Mouse (Mus musculus): ENCODE data around the gene Dop1b. TPM values are rescaled to one million over a fixed set of nuclear protein-coding genes. Genes with fewer than 3 reads are reported as not detected.
A peak's percentile ranks its signal among the peaks of the same experiment; 100 is the strongest.

Dop1b gene
- polyA plus RNA-seq, 1 experiment from 2014 or later, result 8.1 TPM

DNA sequence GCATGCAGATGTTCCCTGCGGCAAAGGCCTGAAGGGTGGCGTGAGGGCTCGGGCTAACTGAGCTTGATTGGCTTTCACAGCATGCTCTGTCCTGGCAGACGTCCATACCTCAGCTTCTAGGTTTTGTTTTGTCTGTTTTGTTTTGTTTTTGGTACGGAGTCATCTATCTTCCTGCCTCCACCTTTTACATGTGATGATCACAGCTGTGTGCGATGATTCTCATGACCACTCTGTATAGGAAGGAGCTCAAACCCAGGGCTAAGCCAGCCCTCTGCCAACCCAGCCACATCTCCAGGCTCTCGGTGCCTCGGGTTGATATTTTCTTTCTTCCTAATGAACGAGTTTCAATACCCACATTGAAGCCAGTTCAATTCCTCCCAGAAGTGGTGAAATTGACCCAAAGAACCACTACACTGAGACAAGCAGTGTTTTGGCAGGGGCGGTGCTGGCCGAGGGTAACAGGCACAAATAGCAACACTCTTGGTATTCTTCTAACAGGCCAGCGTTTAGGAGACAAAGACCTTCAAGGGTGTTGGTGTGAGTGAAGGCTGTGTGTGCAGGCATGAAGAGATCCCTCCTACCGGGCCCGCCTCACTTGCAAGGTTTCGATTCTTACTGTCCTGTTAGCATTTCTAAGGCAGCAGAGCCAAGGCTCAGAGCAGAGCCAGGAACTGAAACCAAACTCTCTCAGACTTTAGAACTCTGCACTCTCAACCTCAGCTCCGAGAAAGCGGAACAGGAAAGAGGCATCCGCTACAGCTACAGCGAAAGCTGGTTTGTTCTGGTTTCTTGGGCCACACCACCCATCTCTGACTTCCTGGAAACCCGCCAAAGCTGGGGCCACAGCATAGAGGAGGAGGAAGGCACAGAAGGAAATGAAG is 104.4 kb downstream of the Dop1b start:
- 48% methylated on average over 20 of the region's 20 CpGs for WGBS
- no peak for ATAC-seq (ENCODE audit: insufficient number of reproducible peaks, insufficient read depth, low FRiP score, low read depth)
- Histone ChIP-seq H3K27me3 (ENCODE audit: control insufficient read depth, insufficient read depth, low read length) (no peaks in the 10 kb centered on the region), H3K9ac (ENCODE audit: low read length) (peak overlapping the region; percentile 58), H3K36me3 (ENCODE audit: control insufficient read depth, insufficient read depth, low read length) (peaks cover 4% of the 10 kb centered on the region), H3K9me3 (ENCODE audit: control insufficient read depth, low read length) (peaks cover 14% of the 10 kb centered on the region), H3K27ac (replicated peaks in 1 of 2; ENCODE audit: control insufficient read depth in 1 of 2, insufficient read depth in 1 of 2, low read depth in 2 of 2, low read length in 2 of 2) (peak overlapping the region; percentile 63 to 75), H3K4me2 (ENCODE audit: low read length) (peak overlapping the region; percentile 43), H3K4me3 (ENCODE audit: control insufficient read depth in 1 of 2, insufficient read depth in 1 of 2, low read depth in 1 of 2, low read length in 2 of 2) (no peak overlapping the region), H3K4me1 (ENCODE audit: control insufficient read depth in 2 of 2, insufficient read depth in 2 of 2, low read length in 2 of 2) (peaks cover 9 to 13% of the 10 kb centered on the region in 2 experiments)

DNA sequence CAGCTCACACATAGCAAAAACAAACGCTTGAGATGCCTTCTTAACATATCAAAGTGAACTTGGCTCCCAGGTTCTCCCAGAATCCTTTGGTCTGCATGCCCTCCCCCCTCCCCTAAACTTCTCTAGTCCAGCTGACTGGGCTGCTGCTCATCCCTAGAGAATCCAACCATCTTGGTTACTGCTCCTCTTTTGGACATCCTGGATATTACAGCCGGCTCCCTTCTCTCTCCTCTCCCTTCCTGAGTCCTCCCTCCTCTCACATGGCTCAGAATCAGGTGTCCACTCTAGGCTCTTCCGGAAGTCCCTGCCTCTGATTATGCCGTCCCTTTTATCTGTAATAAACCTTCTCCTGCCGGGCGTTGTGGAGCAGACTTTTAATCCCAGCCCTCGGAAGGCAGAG is 105.2 kb downstream of the Dop1b start:
- Histone ChIP-seq H3K4me1 (ENCODE audit: control insufficient read depth in 2 of 2, insufficient read depth in 2 of 2, low read length in 2 of 2) (peaks cover 9 to 13% of the 10 kb centered on the region in 2 experiments), H3K4me2 (ENCODE audit: low read length) (peak overlapping the region; percentile 43; the same call in 1 of the 2 replicates), H3K4me3 (ENCODE audit: control insufficient read depth in 1 of 2, insufficient read depth in 1 of 2, low read depth in 1 of 2, low read length in 2 of 2) (no peak overlapping the region), H3K27me3 (ENCODE audit: control insufficient read depth, insufficient read depth, low read length) (no peaks in the 10 kb centered on the region), H3K36me3 (ENCODE audit: control insufficient read depth, insufficient read depth, low read length) (no peaks in the 10 kb centered on the region; the same call in 1 of the 2 replicates), H3K9ac (ENCODE audit: low read length) (no peak overlapping the region), H3K9me3 (ENCODE audit: control insufficient read depth, low read length) (peaks cover 10% of the 10 kb centered on the region), H3K27ac (replicated peaks in 1 of 2; ENCODE audit: control insufficient read depth in 1 of 2, insufficient read depth in 1 of 2, low read depth in 2 of 2, low read length in 2 of 2) (peak overlapping the region; percentile 63 to 75)
- no peak for ATAC-seq (ENCODE audit: insufficient number of reproducible peaks, insufficient read depth, low FRiP score, low read depth)
- WGBS, result 38% methylated on average over 7 of the region's 7 CpGs

DNA sequence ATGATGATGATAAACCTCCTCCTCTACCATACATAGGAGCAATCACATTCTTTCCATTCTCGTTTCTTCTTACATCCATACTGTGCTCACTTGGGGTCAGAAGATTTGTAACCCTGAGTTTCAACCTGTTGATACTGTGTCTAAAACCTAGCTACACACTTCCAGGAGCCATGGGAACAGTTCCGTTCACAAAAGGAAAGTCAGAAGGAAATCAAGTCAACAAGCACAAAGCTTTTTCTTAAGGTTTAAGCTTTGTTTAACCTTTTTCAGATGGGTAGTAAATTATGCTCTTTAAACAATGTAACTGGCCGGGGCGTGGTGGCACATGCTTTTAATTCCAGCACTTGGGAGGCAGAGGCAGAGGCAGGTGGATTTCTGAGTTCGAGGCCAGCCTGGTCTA is 105.7 kb downstream of the Dop1b start:
- Histone ChIP-seq H3K9me3 (ENCODE audit: control insufficient read depth, low read length) (peaks cover 7% of the 10 kb centered on the region), H3K4me3 (ENCODE audit: control insufficient read depth in 1 of 2, insufficient read depth in 1 of 2, low read depth in 1 of 2, low read length in 2 of 2) (no peak overlapping the region), H3K27ac (replicated peaks in 1 of 2; ENCODE audit: control insufficient read depth in 1 of 2, insufficient read depth in 1 of 2, low read depth in 2 of 2, low read length in 2 of 2) (0 out of 4 replicates have a peak overlapping the region, but pooled peaks of 1 of the 2 experiments have one; percentile 75), H3K27me3 (ENCODE audit: control insufficient read depth, insufficient read depth, low read length) (no peaks in the 10 kb centered on the region), H3K36me3 (ENCODE audit: control insufficient read depth, insufficient read depth, low read length) (no peaks in the 10 kb centered on the region; the same call in 1 of the 2 replicates), H3K4me1 (ENCODE audit: control insufficient read depth in 2 of 2, insufficient read depth in 2 of 2, low read length in 2 of 2) (peaks cover 9 to 13% of the 10 kb centered on the region in 2 experiments), H3K9ac (ENCODE audit: low read length) (no peak overlapping the region), H3K4me2 (ENCODE audit: low read length) (no peak overlapping the region)
- ATAC-seq (ENCODE audit: insufficient number of reproducible peaks, insufficient read depth, low FRiP score, low read depth), result no peak
- 90% methylated on average over 5 of the region's 5 CpGs for WGBS

DNA sequence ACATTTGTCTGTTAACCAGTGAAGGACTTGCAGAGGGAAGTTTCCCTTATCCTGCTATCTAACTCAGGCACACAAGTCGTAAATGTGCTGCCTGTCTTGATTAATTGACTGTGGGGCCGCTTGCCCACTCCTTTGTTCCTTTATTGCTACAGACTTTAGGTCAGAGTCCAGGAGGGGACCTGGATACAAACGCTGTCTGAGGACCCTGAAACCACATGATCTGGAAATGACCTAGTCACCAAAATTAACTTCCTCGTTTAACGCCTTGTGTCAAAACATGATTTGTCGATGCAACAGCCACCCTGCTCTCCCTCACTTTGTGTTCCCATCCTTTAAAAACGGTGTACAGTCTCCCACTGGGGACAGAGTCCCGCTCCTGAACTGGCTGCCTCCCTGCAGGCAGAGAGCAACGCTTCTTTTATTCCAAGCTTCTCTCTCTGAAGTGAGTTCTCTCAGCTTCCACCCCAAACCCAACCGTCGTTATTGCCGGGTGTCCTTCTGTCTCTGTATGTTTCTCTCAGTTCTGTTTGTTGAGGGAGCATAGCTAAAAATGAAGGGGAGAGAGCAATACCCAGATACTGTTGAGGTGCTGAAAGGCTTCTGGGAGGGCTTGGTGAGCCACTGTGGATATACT is 107.1 kb downstream of the Dop1b start:
- Histone ChIP-seq H3K4me2 (ENCODE audit: low read length) (no peak overlapping the region), H3K27me3 (ENCODE audit: control insufficient read depth, insufficient read depth, low read length) (no peaks in the 10 kb centered on the region), H3K36me3 (ENCODE audit: control insufficient read depth, insufficient read depth, low read length) (no peaks in the 10 kb centered on the region), H3K4me3 (ENCODE audit: control insufficient read depth in 1 of 2, insufficient read depth in 1 of 2, low read depth in 1 of 2, low read length in 2 of 2) (no peak overlapping the region), H3K4me1 (ENCODE audit: control insufficient read depth in 2 of 2, insufficient read depth in 2 of 2, low read length in 2 of 2) (peaks cover 9 to 13% of the 10 kb centered on the region in 2 experiments), H3K9ac (ENCODE audit: low read length) (no peak overlapping the region), H3K27ac (replicated peaks in 1 of 2; ENCODE audit: control insufficient read depth in 1 of 2, insufficient read depth in 1 of 2, low read depth in 2 of 2, low read length in 2 of 2) (no peak overlapping the region), H3K9me3 (ENCODE audit: control insufficient read depth, low read length) (peaks cover 14% of the 10 kb centered on the region)
- WGBS, result 55% methylated on average over 12 of the region's 12 CpGs
- no peak for ATAC-seq (ENCODE audit: insufficient number of reproducible peaks, insufficient read depth, low FRiP score, low read depth)

DNA sequence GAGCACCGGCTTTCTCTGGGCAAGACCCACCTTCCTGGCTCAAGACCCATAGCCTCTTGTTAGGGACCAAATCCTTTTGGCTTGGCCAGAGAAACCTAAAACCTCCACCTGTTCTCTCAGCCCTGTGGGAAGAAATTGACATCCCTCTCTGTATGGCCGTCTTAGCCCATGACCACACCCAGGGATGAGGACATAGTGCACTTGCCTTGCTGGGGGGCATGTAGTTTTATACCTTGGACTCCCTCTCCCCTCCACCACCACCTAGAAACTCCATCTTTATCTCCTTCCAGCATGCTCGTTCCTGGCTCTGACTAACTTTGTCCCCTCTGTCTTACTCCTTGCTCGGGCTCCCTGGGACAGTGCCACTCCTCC is 107.6 kb downstream of the Dop1b start:
- WGBS, result 64% methylated on average over 4 of the region's 4 CpGs
- Histone ChIP-seq H3K9me3 (ENCODE audit: control insufficient read depth, low read length) (peaks cover 19% of the 10 kb centered on the region), H3K27me3 (ENCODE audit: control insufficient read depth, insufficient read depth, low read length) (no peaks in the 10 kb centered on the region), H3K27ac (replicated peaks in 1 of 2; ENCODE audit: control insufficient read depth in 1 of 2, insufficient read depth in 1 of 2, low read depth in 2 of 2, low read length in 2 of 2) (no peak overlapping the region), H3K9ac (ENCODE audit: low read length) (no peak overlapping the region), H3K4me1 (ENCODE audit: control insufficient read depth in 2 of 2, insufficient read depth in 2 of 2, low read length in 2 of 2) (peaks cover 9 to 13% of the 10 kb centered on the region in 2 experiments), H3K4me2 (ENCODE audit: low read length) (no peak overlapping the region), H3K36me3 (ENCODE audit: control insufficient read depth, insufficient read depth, low read length) (no peaks in the 10 kb centered on the region), H3K4me3 (ENCODE audit: control insufficient read depth in 1 of 2, insufficient read depth in 1 of 2, low read depth in 1 of 2, low read length in 2 of 2) (no peak overlapping the region)
- ATAC-seq (ENCODE audit: insufficient number of reproducible peaks, insufficient read depth, low FRiP score, low read depth), result no peak

DNA sequence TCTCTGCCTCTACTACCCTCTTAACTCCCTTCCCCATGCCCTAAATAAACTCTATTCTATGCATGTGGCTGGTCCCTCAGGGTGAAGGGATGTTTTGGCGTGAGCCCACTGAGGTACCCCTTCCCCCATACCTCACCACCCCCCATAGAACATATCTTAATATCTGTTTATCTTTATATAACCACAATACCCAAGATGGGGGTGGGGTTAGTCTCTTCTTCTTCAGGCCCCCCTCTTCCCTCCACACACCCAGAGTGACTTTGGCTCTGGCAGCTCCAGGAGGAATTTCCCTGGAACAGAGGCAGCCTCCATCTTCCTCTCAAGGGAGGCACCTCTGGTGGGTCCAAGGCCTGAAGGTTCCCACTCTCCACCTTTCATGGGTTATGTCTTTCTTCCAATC is 108.3 kb downstream of the Dop1b start:
- Histone ChIP-seq H3K9ac (ENCODE audit: low read length) (no peak overlapping the region), H3K4me2 (ENCODE audit: low read length) (no peak overlapping the region), H3K4me1 (ENCODE audit: control insufficient read depth in 2 of 2, insufficient read depth in 2 of 2, low read length in 2 of 2) (peaks cover 9 to 13% of the 10 kb centered on the region in 2 experiments), H3K27ac (replicated peaks in 1 of 2; ENCODE audit: control insufficient read depth in 1 of 2, insufficient read depth in 1 of 2, low read depth in 2 of 2, low read length in 2 of 2) (no peak overlapping the region), H3K4me3 (ENCODE audit: control insufficient read depth in 1 of 2, insufficient read depth in 1 of 2, low read depth in 1 of 2, low read length in 2 of 2) (no peak overlapping the region), H3K36me3 (ENCODE audit: control insufficient read depth, insufficient read depth, low read length) (no peaks in the 10 kb centered on the region), H3K9me3 (ENCODE audit: control insufficient read depth, low read length) (peaks cover 19% of the 10 kb centered on the region), H3K27me3 (ENCODE audit: control insufficient read depth, insufficient read depth, low read length) (no peaks in the 10 kb centered on the region)
- no peak for ATAC-seq (ENCODE audit: insufficient number of reproducible peaks, insufficient read depth, low FRiP score, low read depth)
- WGBS, result 77% methylated on average over 1 of the region's 1 CpGs

DNA sequence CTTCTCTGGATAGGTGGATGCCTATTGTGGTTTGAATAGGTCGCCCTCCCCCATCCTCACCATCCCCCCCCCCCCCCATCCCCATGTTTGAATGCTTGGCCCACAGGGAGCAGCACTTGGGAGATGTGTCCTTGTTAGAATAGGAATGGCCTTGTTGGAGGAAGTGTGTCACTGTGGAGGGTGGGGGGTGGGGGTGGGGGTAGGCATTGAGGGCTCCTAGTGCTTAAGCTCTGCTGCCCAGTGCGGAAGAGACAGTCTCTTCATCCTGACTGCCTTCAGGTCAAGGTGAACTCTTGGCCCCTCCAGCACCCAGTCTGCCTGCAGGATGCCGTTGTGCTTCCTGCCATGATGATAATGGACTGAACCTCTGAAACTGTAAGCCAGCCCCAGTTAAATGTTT is 110.0 kb downstream of the Dop1b start:
- no peaks in the 10 kb centered on the region for H3K36me3 ChIP-seq (ENCODE audit: control insufficient read depth, insufficient read depth, low read length)
- 82% methylated on average over 3 of the region's 3 CpGs for WGBS
- H3K4me1 ChIP-seq (ENCODE audit: control insufficient read depth in 2 of 2, insufficient read depth in 2 of 2, low read length in 2 of 2), result peaks cover 4 to 5% of the 10 kb centered on the region in 2 experiments; a peak in 3 of 4 replicates
- H3K4me3 ChIP-seq (ENCODE audit: control insufficient read depth in 1 of 2, insufficient read depth in 1 of 2, low read depth in 1 of 2, low read length in 2 of 2), result no peak overlapping the region
- H3K27ac ChIP-seq (replicated peaks in 1 of 2; ENCODE audit: control insufficient read depth in 1 of 2, insufficient read depth in 1 of 2, low read depth in 2 of 2, low read length in 2 of 2), result no peak overlapping the region
- H3K9me3 ChIP-seq (ENCODE audit: control insufficient read depth, low read length), result peaks cover 19% of the 10 kb centered on the region
- no peak overlapping the region for H3K4me2 ChIP-seq (ENCODE audit: low read length)
- ATAC-seq (ENCODE audit: insufficient number of reproducible peaks, insufficient read depth, low FRiP score, low read depth), result no peak
- no peak overlapping the region for H3K9ac ChIP-seq (ENCODE audit: low read length)
- no peaks in the 10 kb centered on the region for H3K27me3 ChIP-seq (ENCODE audit: control insufficient read depth, insufficient read depth, low read length)
